Mouse (Mus musculus): ENCODE data around the gene Nectin2. TPM values are rescaled to one million over a fixed set of nuclear protein-coding genes. Genes with fewer than 3 reads are reported as not detected.
A peak's percentile ranks its signal among the peaks of the same experiment; 100 is the strongest.

Gene Nectin2
- total RNA-seq, 2 experiments from 2014 or later, result 1.4 to 1.5 TPM

DNA sequence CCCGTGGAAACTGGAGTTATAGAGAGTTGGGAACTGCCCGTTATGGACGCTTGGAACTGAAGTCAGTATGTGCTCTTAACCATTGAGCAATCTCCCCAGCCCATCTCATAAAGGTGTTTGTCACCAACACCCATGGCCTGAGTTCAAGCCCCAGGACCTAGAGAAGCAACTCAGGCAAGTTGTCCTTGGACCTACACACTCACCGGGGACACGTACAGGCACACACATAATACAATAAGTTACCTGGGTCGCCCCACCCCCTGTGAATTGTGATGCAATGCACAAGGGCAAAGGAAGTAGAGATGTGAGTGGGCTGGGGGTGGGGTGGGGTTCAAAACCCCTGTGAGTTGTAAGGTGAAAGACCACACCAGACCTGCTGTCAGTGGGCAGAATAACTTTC lies 63.8 kb downstream of the Nectin2 start:
- intact Hi-C loops (cut with DNase I), result no loop called here
- no peak for TF ChIP-seq CTCF (IDR thresholded peaks at IDR 0.05)
- DNase-seq, result no peak
- no peak overlapping the region for H3K4me3 ChIP-seq
- no peak overlapping the region for H3K27ac ChIP-seq

DNA sequence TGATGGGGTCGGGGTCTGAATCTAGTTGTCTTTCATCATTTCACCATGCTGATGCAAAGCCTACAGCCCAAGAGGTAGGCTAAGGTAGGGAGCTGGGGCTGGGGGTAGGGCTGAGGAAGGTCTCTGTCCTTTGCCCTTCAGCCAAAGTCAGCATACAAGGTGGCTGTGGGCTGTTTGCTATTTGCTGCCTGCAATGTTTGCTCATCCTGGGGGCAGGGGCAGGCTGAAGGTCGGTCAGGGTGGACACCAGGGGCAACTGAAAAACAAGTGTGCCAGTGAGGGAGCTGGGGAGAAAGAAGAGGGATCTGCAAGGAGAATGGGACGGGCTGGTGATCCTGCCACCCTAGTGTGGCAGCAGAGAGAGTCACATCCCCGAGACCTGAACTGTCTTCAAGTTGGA lies 64.9 kb downstream of the Nectin2 start:
- no peak for DNase-seq
- no peak for TF ChIP-seq CTCF (IDR thresholded peaks at IDR 0.05)
- Histone ChIP-seq H3K27ac (no peak overlapping the region), H3K4me3 (no peak overlapping the region)
- intact Hi-C loops (cut with DNase I), result no loop called here

- no peak for TF ChIP-seq CTCF (IDR thresholded peaks at IDR 0.05)
- H3K4me3 ChIP-seq, result no peak overlapping the region
- no peak overlapping the region for H3K27ac ChIP-seq
- intact Hi-C loops (cut with DNase I), result no loop called here
- no peak for DNase-seq
Observed at GRCm38 (mm10) chr7:19683771-19684201, 66.5 kb downstream of the Nectin2 start.

- DNase-seq, result no peak
- no peak overlapping the region for H3K4me3 ChIP-seq
- intact Hi-C loops (cut with DNase I), result no loop called here
- H3K27ac ChIP-seq, result no peak overlapping the region
- TF ChIP-seq CTCF (IDR thresholded peaks at IDR 0.05), result no peak
Observed at GRCm38 (mm10) chr7:19682979-19683378, 67.3 kb downstream of the Nectin2 start.

GRCm38 (mm10) chr7:19681202-19681694 lies 69.0 kb downstream of the Nectin2 start, which contains the start of the genes Gm44805 and Apoc4:
TSS of gene Gm44805 (minus strand) at chr7:19681423.
TSS of gene Apoc4 (minus strand) at chr7:19681479.
- Histone ChIP-seq H3K27ac (no peak within 1 kb of the TSS), H3K4me3 (no peak within 1 kb of the TSS)
- intact Hi-C loops (cut with DNase I), result no loop called here
- no peak for DNase-seq
- TF ChIP-seq CTCF (IDR thresholded peaks at IDR 0.05), result no peak

- H3K27ac ChIP-seq, result no peak overlapping the region
- intact Hi-C loops (cut with DNase I), result no loop called here
- H3K4me3 ChIP-seq, result no peak overlapping the region
- no peak for DNase-seq
- TF ChIP-seq CTCF (IDR thresholded peaks at IDR 0.05), result no peak
Observed at GRCm38 (mm10) chr7:19680702-19681101, 69.6 kb downstream of the Nectin2 start.

- DNase-seq, result no peak
- intact Hi-C loops (cut with DNase I), result no loop called here
Observed at GRCm38 (mm10) chr7:19678901-19679300, 71.4 kb downstream of the Nectin2 start.

GRCm38 (mm10) chr7:19677872-19678271 lies 72.4 kb downstream of the Nectin2 start, which contains the start of gene Apoc2:
TSS of gene Apoc2 (minus strand) at chr7:19677941.
- TF ChIP-seq CTCF (IDR thresholded peaks at IDR 0.05), result no peak
- intact Hi-C loops (cut with DNase I), result no loop called here

More at GRCm38 (mm10) chr7:19678901-19679300, 71.4 kb downstream of the Nectin2 start:
- Histone ChIP-seq H3K4me3 (no peak overlapping the region), H3K27ac (no peak overlapping the region)
- TF ChIP-seq CTCF (IDR thresholded peaks at IDR 0.05), result no peak

GRCm38 (mm10) chr7:19676662-19677061 lies 73.6 kb downstream of the Nectin2 start:
- no peak for DNase-seq
- no peak overlapping the region for H3K4me3 ChIP-seq
- no peak for TF ChIP-seq CTCF (IDR thresholded peaks at IDR 0.05)
- intact Hi-C loops (cut with DNase I), result no loop called here
- H3K27ac ChIP-seq, result no peak overlapping the region

More at GRCm38 (mm10) chr7:19677872-19678271, 72.4 kb downstream of the Nectin2 start, which contains the start of gene Apoc2:
- Histone ChIP-seq H3K4me3 (no peak within 1 kb of the TSS), H3K27ac (no peak within 1 kb of the TSS)
- DNase-seq, result no peak

GRCm38 (mm10) chr7:19675824-19676223 lies 74.5 kb downstream of the Nectin2 start:
- Histone ChIP-seq H3K27ac (no peak overlapping the region), H3K4me3 (no peak overlapping the region)
- DNase-seq, result no peak
- intact Hi-C loops (cut with DNase I), result no loop called here
- no peak for TF ChIP-seq CTCF (IDR thresholded peaks at IDR 0.05)

GRCm38 (mm10) chr7:19673083-19673699 lies 77.1 kb downstream of the Nectin2 start:
- no peak overlapping the region for H3K4me3 ChIP-seq
- intact Hi-C loops (cut with DNase I), result no loop called here
- no peak for TF ChIP-seq CTCF (IDR thresholded peaks at IDR 0.05)

DNA sequence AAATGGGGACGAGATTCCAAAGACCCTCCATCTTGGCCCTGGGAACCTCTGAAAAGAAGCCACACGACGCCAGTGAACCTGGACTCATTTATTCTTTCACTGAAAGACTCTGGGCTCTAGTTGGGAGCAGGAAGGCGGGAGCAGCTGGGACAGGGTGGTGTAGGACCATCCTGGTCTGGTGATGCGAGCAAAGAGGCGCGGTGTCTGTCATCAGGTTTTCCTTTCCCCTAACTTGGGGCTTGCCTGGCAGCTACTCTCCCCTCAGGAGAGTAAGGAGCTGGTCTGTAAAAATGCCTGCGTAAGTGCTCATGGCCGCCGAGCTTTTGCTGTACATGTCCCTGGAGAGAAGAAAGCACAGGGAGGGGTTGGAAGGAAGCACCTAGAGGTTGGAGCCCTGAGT lies 78.8 kb downstream of the Nectin2 start:
- no peak for TF ChIP-seq CTCF (IDR thresholded peaks at IDR 0.05)
- intact Hi-C loops (cut with DNase I), result no loop called here
- no peak overlapping the region for H3K4me3 ChIP-seq
- no peak overlapping the region for H3K27ac ChIP-seq
- DNase-seq, result no peak

More at GRCm38 (mm10) chr7:19673083-19673699, 77.1 kb downstream of the Nectin2 start:
- no peak overlapping the region for H3K27ac ChIP-seq
- no peak for DNase-seq

DNA sequence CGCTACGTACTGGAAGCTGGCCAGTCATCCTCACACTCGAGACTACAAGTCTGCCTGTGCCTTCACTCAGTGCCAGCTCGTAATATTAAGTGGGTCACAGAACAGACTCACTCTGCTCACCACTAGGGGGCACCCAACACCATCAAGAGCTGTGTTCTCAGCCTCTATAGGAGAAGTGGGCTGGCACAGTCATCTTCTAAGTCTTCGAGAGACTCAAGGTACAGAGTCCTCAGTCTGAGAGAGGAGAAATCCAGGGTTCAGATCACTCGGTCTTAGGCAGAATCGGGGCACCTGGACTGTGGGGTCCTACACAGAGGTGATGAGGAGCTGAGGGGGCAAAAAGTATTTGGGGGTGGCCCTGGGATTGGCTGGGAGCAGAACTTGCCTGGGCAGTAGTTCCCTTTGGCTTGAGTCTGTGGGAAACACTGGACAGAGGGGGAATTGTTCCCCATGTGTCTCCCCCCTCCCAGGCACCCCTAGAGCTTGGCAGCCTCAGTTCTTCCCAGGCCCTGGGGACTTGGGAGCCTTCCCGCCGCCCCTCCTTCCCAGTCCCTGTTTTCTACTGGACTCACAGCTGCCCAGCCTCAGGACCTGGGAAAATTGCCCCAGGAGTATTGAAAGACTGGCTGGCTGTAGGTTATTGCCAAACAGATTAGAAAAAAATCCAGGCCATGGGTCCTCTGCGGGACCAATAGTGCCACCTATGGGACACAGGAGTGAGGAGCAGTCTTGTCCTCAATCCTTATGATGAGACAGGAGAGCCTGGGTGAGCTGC lies 81.1 kb downstream of the Nectin2 start:
- peak overlapping the region; percentile 91 for H3K27ac ChIP-seq
- peak; percentile 93 for DNase-seq
- intact Hi-C loops (cut with DNase I), result loop anchor here (1.0 to 2.0 kb wide), 2 partner anchors 32 to 44 kb away; no protein-coding TSS in a partner anchor
- peak overlapping the region; percentile 53 for H3K4me3 ChIP-seq
- peak; percentile 92 for TF ChIP-seq CTCF (IDR thresholded peaks at IDR 0.05)

Measured in gastrocnemius, adult 2 months (tissue).